Mouse (Mus musculus) bone marrow, adult 2 months (tissue): Measurements from ENCODE around the gene Usp25.

Experiments used
- CTCF ChIP-seq: fragments of 200-500 bp; IDR thresholded peaks from 2 replicates; pipeline ENCODE4 v1.5.1; 2011; ENCODE audit warnings: low read length, control low read depth; ENCODE audit not compliant: control insufficient read depth, insufficient read depth
- POLR2A ChIP-seq: fragments of 200-500 bp; IDR thresholded peaks from 2 replicates; pipeline ENCODE4 v1.6.1; 2011; ENCODE audit warnings: low read depth, mild to moderate bottlenecking, control low read depth, low read length, borderline replicate concordance; ENCODE audit not compliant: control insufficient read depth

- TF ChIP-seq CTCF (no peak), POLR2A (no peak)
Measured at GRCm38 (mm10) chr16:77084071-77084470, 70.6 kb downstream of the Usp25 start.
